Mouse (Mus musculus) midbrain, embryonic 16.5 days (tissue): Measurements from ENCODE around the gene Fmnl2. TPM values are rescaled to one million over a fixed set of nuclear protein-coding genes. Genes with fewer than 3 reads are reported as not detected.

Source experiments
- ATAC-seq: fragments of 200-750 bp; cut with Nextera tagmentation; 2 replicates; pipeline ENCODE4 v1.8.0; 2017; ENCODE audit warnings: moderate TSS enrichment
- H3K27ac ChIP-seq: fragments of 300-500 bp; sonication (generic); 2 replicates; pipeline ENCODE4 v1.5.1; 2014; ENCODE audit warnings: mild to moderate bottlenecking, low read length, mixed read lengths
- H3K27me3 ChIP-seq: fragments of 300-500 bp; sonication (generic); 2 replicates; pipeline ENCODE4 v1.6.1; 2014; ENCODE audit warnings: low read depth, low read length, mixed read lengths; ENCODE audit not compliant: control insufficient read depth, insufficient read depth
- H3K36me3 ChIP-seq: fragments of 300-500 bp; sonication (generic); 2 replicates; pipeline ENCODE4 v1.6.1; 2014; ENCODE audit warnings: mild to moderate bottlenecking, low read length, moderate library complexity, mixed read lengths; ENCODE audit not compliant: control insufficient read depth, insufficient read depth
- H3K4me1 ChIP-seq: fragments of 300-500 bp; sonication (generic); 2 replicates; pipeline ENCODE4 v1.6.1; 2014; ENCODE audit warnings: mild to moderate bottlenecking, low read length, mixed read lengths; ENCODE audit not compliant: control insufficient read depth, insufficient read depth
- H3K4me2 ChIP-seq: fragments of 300-500 bp; sonication (generic); 2 replicates; pipeline ENCODE4 v1.6.1; 2014; ENCODE audit warnings: mild to moderate bottlenecking, low read length, mixed read lengths
- H3K4me3 ChIP-seq: fragments of 300-500 bp; sonication (generic); 2 replicates; pipeline ENCODE4 v1.5.1; 2014; ENCODE audit warnings: low read depth, mild to moderate bottlenecking, low read length, moderate library complexity, mixed read lengths
- H3K9ac ChIP-seq: fragments of 300-500 bp; sonication (generic); 2 replicates; pipeline ENCODE4 v1.6.1; 2014; ENCODE audit warnings: low read depth, low read length, mixed read lengths
- H3K9me3 ChIP-seq: fragments of 300-500 bp; sonication (generic); replicated peaks from 2 replicates; pipeline ENCODE4 v1.6.1; 2014; ENCODE audit warnings: mild to moderate bottlenecking, low read length, mixed read lengths; ENCODE audit not compliant: control insufficient read depth, poor library complexity, severe bottlenecking
- WGBS: fragments of 180-500 bp; shearing (Covaris S2); extraction: QIAGEN DNeasy Blood & Tissue Kit; methylation state at CpG from one replicate; pipeline ENCODE4 v1.1.7; 2014; 5-methylcytosine and 5-hydroxymethylcytosine counted together
- polyA plus RNA-seq: library from polyadenylated mRNA; unstranded; fragments of >200 nt; fragmentation: Nextera tagmentation; extraction: Ambion mirVana; gene quantifications from 2 replicates; pipeline ENCODE4 v1.2.1, GENCODE M21; 2015

Gene Fmnl2
- polyA plus RNA-seq, 1 experiment from 2014 or later: 7.6 TPM

DNA sequence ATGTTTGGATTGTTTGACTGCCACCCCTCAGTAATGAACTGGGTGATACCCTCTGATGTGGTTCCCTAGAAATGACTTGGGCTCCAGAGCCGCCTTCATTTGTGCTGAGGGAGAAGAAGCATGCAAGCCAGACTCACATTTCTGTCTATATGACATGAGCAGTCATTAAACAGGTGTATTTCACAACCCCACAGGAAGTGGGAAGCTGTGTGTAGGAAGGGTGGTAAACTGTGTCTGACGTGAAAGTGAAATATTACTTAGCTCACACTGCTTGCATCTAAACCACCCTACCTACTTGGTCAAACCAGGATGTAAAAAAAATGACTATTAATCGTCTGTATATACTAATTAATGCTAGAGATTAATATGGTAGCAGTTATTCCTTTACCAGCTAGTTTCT is 231.1 kb downstream of the Fmnl2 start:
- Histone ChIP-seq H3K4me1 (no peaks in the 10 kb centered on the region), H3K9ac (no peak overlapping the region), H3K36me3 (no peaks in the 10 kb centered on the region), H3K4me2 (no peak overlapping the region), H3K9me3 (no peaks in the 10 kb centered on the region), H3K27ac (no peak overlapping the region), H3K4me3 (no peak overlapping the region), H3K27me3 (no peaks in the 10 kb centered on the region)
- 94% methylated on average over 3 of the region's 3 CpGs for WGBS
- no peak for ATAC-seq

GRCm38 (mm10) chr2:53095031-53095430 is 237.4 kb downstream of the Fmnl2 start:
- no peaks in the 10 kb centered on the region for H3K9me3 ChIP-seq
- ATAC-seq: no peak
- H3K9ac ChIP-seq: no peak overlapping the region
- no peak overlapping the region for H3K4me3 ChIP-seq
- WGBS: 92% methylated on average over 9 of the region's 9 CpGs
- H3K4me1 ChIP-seq: no peaks in the 10 kb centered on the region
- H3K27me3 ChIP-seq: no peaks in the 10 kb centered on the region
- no peak overlapping the region for H3K4me2 ChIP-seq
- no peak overlapping the region for H3K27ac ChIP-seq
- H3K36me3 ChIP-seq: no peaks in the 10 kb centered on the region

GRCm38 (mm10) chr2:53095489-53095888 is 237.8 kb downstream of the Fmnl2 start:
- WGBS: 97% methylated on average over 3 of the region's 3 CpGs
- Histone ChIP-seq H3K27ac (no peak overlapping the region), H3K9ac (no peak overlapping the region), H3K36me3 (no peaks in the 10 kb centered on the region), H3K4me2 (no peak overlapping the region), H3K4me1 (no peaks in the 10 kb centered on the region), H3K4me3 (no peak overlapping the region), H3K27me3 (no peaks in the 10 kb centered on the region), H3K9me3 (no peaks in the 10 kb centered on the region)
- ATAC-seq: no peak

- H3K27ac ChIP-seq: no peak overlapping the region
- no peak overlapping the region for H3K9ac ChIP-seq
- peaks cover 3% of the 10 kb centered on the region; the same call in 1 of the 2 replicates for H3K36me3 ChIP-seq
- no peak overlapping the region for H3K4me3 ChIP-seq
- H3K4me1 ChIP-seq: no peaks in the 10 kb centered on the region
- no peak overlapping the region for H3K4me2 ChIP-seq
- 0 out of 2 replicates have a peak, but pooled peaks have one; percentile 32 for ATAC-seq
- WGBS: 46% methylated on average over 2 of the region's 2 CpGs
- no peaks in the 10 kb centered on the region for H3K27me3 ChIP-seq
- no peaks in the 10 kb centered on the region for H3K9me3 ChIP-seq
Measured at GRCm38 (mm10) chr2:53100093-53100492, 242.4 kb downstream of the Fmnl2 start.

- Histone ChIP-seq H3K9me3 (no peaks in the 10 kb centered on the region), H3K4me1 (no peaks in the 10 kb centered on the region), H3K27me3 (no peaks in the 10 kb centered on the region), H3K4me3 (no peak overlapping the region), H3K36me3 (peaks cover 5% of the 10 kb centered on the region; the same call in 1 of the 2 replicates), H3K27ac (no peak overlapping the region), H3K4me2 (no peak overlapping the region), H3K9ac (no peak overlapping the region)
- WGBS: 85% methylated on average over 11 of the region's 11 CpGs
- no peak for ATAC-seq
Measured at GRCm38 (mm10) chr2:53101885-53102740, 244.5 kb downstream of the Fmnl2 start.

DNA sequence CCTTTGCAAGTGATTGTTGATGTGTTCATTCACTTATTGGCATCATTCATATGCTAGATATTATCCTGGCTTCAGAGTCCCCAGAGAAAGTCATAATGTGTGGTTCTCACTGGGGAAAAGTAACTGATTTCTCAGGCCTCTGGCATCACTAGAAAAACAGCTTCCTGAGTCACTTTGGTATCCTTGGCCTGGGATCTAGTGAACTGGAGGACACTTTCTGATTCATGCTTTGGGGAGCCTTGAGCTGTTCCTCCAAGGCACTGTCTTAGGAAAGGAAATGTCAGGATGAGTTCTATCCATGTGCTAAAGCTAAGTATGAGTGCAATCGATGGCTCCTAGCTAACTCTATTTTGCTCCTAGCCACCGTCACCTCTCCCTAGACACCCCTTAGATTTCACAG is 245.2 kb downstream of the Fmnl2 start:
- H3K9me3 ChIP-seq: no peaks in the 10 kb centered on the region
- H3K27ac ChIP-seq: no peak overlapping the region
- no peak overlapping the region for H3K4me3 ChIP-seq
- 0 out of 2 replicates have a peak, but pooled peaks cover 3% of the 10 kb centered on the region for H3K4me1 ChIP-seq
- WGBS: 100% methylated on average over 2 of the region's 2 CpGs
- no peak overlapping the region for H3K4me2 ChIP-seq
- H3K27me3 ChIP-seq: no peaks in the 10 kb centered on the region
- no peak for ATAC-seq
- no peak overlapping the region for H3K9ac ChIP-seq
- peaks cover 11% of the 10 kb centered on the region for H3K36me3 ChIP-seq

- Histone ChIP-seq H3K9ac (no peak overlapping the region), H3K27ac (no peak overlapping the region), H3K27me3 (no peaks in the 10 kb centered on the region), H3K4me1 (0 out of 2 replicates have a peak, but pooled peaks cover 3% of the 10 kb centered on the region), H3K9me3 (no peaks in the 10 kb centered on the region), H3K4me3 (no peak overlapping the region), H3K4me2 (no peak overlapping the region), H3K36me3 (peaks cover 14% of the 10 kb centered on the region)
- no peak for ATAC-seq
- 95% methylated on average over 10 of the region's 10 CpGs for WGBS
Measured at GRCm38 (mm10) chr2:53105408-53105807, 247.7 kb downstream of the Fmnl2 start.

GRCm38 (mm10) chr2:53106056-53106455 is 248.4 kb downstream of the Fmnl2 start:
- 0 out of 2 replicates have a peak, but pooled peaks cover 3% of the 10 kb centered on the region for H3K4me1 ChIP-seq
- H3K27me3 ChIP-seq: no peaks in the 10 kb centered on the region
- peaks cover 17% of the 10 kb centered on the region for H3K36me3 ChIP-seq
- peak; percentile 42; the same call in 1 of the 2 replicates for ATAC-seq
- H3K4me3 ChIP-seq: no peak overlapping the region
- no peaks in the 10 kb centered on the region for H3K9me3 ChIP-seq
- H3K4me2 ChIP-seq: no peak overlapping the region
- no peak overlapping the region for H3K27ac ChIP-seq
- WGBS: 92% methylated on average over 7 of the region's 7 CpGs
- H3K9ac ChIP-seq: no peak overlapping the region

- Histone ChIP-seq H3K27me3 (no peaks in the 10 kb centered on the region), H3K9me3 (no peaks in the 10 kb centered on the region), H3K4me2 (no peak overlapping the region), H3K4me3 (no peak overlapping the region), H3K4me1 (0 out of 2 replicates have a peak, but pooled peaks cover 3% of the 10 kb centered on the region), H3K27ac (no peak overlapping the region), H3K36me3 (peaks cover 17% of the 10 kb centered on the region), H3K9ac (no peak overlapping the region)
- ATAC-seq: no peak
- WGBS: 90% methylated on average over 8 of the region's 8 CpGs
Measured at GRCm38 (mm10) chr2:53106472-53106871, 248.8 kb downstream of the Fmnl2 start.
